Mouse (Mus musculus): Measurements from ENCODE around the gene Phgdh.
A peak's percentile ranks its signal among the peaks of the same experiment; 100 is the strongest.

The Phgdh gene

GRCm38 (mm10) chr3:98339706-98340109 lies at the start of gene Phgdh:
TSS of gene Phgdh (minus strand) at chr3:98339990.
- DNase-seq: peak; percentile 31

GRCm38 (mm10) chr3:98389305-98389704 lies 49.5 kb upstream of the Phgdh start:
- no peak for DNase-seq

- no peak for DNase-seq
These were observed 48.0 kb upstream of the Phgdh start for GRCm38 (mm10) chr3:98387756-98388155.

- no peak for DNase-seq
These were observed 47.3 kb upstream of the Phgdh start for GRCm38 (mm10) chr3:98387086-98387485.

- DNase-seq: peak; percentile 61
These were observed 43.4 kb upstream of the Phgdh start for GRCm38 (mm10) chr3:98383024-98383790.

- DNase-seq: peak; percentile 91
These were observed 42.6 kb upstream of the Phgdh start, which contains the start of gene Zfp697 for GRCm38 (mm10) chr3:98382246-98382939. TSS of gene Zfp697 (plus strand) at chr3:98382461.

- peak; percentile 43 for DNase-seq
These were observed 42.0 kb upstream of the Phgdh start for GRCm38 (mm10) chr3:98381677-98382245.

GRCm38 (mm10) chr3:98379236-98379635 lies 39.4 kb upstream of the Phgdh start:
- DNase-seq: no peak

GRCm38 (mm10) chr3:98378267-98378666 lies 38.5 kb upstream of the Phgdh start:
- DNase-seq: no peak

- DNase-seq: no peak
These were observed 35.2 kb upstream of the Phgdh start for GRCm38 (mm10) chr3:98374980-98375379.

- DNase-seq: no peak
These were observed 34.4 kb upstream of the Phgdh start for GRCm38 (mm10) chr3:98374062-98374719.

- no peak for DNase-seq
These were observed 29.0 kb upstream of the Phgdh start for GRCm38 (mm10) chr3:98368776-98369175.

- no peak for DNase-seq
These were observed 28.5 kb upstream of the Phgdh start for GRCm38 (mm10) chr3:98368283-98368682.

GRCm38 (mm10) chr3:98366823-98367222 lies 27.0 kb upstream of the Phgdh start:
- no peak for DNase-seq

- DNase-seq: no peak
These were observed 26.3 kb upstream of the Phgdh start for GRCm38 (mm10) chr3:98366086-98366485.

- no peak for DNase-seq
These were observed 23.0 kb upstream of the Phgdh start for GRCm38 (mm10) chr3:98362753-98363152.

GRCm38 (mm10) chr3:98356632-98357370 lies 17.0 kb upstream of the Phgdh start:
- DNase-seq: no peak

- DNase-seq: no peak
These were observed 16.2 kb upstream of the Phgdh start for GRCm38 (mm10) chr3:98356026-98356365.

GRCm38 (mm10) chr3:98355344-98356025 lies 15.7 kb upstream of the Phgdh start:
- no peak for DNase-seq

- DNase-seq: peak; percentile 32
These were observed 14.1 kb upstream of the Phgdh start for GRCm38 (mm10) chr3:98353892-98354291.

- DNase-seq: no peak
These were observed 8.9 kb upstream of the Phgdh start for GRCm38 (mm10) chr3:98348705-98349104.

- DNase-seq: no peak
These were observed 8.3 kb upstream of the Phgdh start for GRCm38 (mm10) chr3:98348106-98348505.

Data from cerebellum, adult 9-11 months (tissue).